Mouse (Mus musculus) myocyte (in vitro differentiated cells): ENCODE measurements at regions not wholly inside any gene's neighbourhood (a gene's known extent, or its start where the extent isn't known, plus 50 kb on each side); places are given as distances from the start of the nearest gene placed in this dataset.

Experiments used
- E2F4 ChIP-seq: IDR thresholded peaks from one replicate; pipeline ENCODE4 v1.6.1; 2011; ENCODE audit warnings: mild to moderate bottlenecking, control low read depth, moderate library complexity; ENCODE audit not compliant: insufficient read depth
- MAX ChIP-seq: IDR thresholded peaks from one replicate; pipeline ENCODE4 v1.6.1; 2011; ENCODE audit warnings: low read depth, mild to moderate bottlenecking, control low read depth
- MYOD1 ChIP-seq, 3 experiments: IDR thresholded peaks; one replicate each; pipeline ENCODE4 v1.6.1; 2011; ENCODE audit warnings: control low read depth in 2 of 3, low read depth in 2 of 3, mild to moderate bottlenecking in 2 of 3, moderate library complexity in 1 of 3; ENCODE audit not compliant: insufficient read length in 2 of 3, control insufficient read depth in 1 of 3
- MYOG ChIP-seq, 3 experiments: IDR thresholded peaks; one replicate each; pipeline ENCODE4 v1.6.1; 2011; ENCODE audit warnings: control low read depth in 2 of 3, low read depth in 2 of 3, mild to moderate bottlenecking in 2 of 3; ENCODE audit not compliant: insufficient read length in 2 of 3, control insufficient read depth in 1 of 3, insufficient read depth in 1 of 3
- POLR2A ChIP-seq: IDR thresholded peaks from one replicate; pipeline ENCODE4 v1.6.1; 2011; ENCODE audit warnings: low read depth, mild to moderate bottlenecking, control low read depth, moderate library complexity; ENCODE audit not compliant: insufficient read length
- POLR2AphosphoS2 ChIP-seq: IDR thresholded peaks from one replicate; pipeline ENCODE4 v1.6.1; 2011; ENCODE audit warnings: low read depth, control low read depth; ENCODE audit not compliant: insufficient read length
- SRF ChIP-seq: IDR thresholded peaks from one replicate; pipeline ENCODE4 v1.6.1; 2011; ENCODE audit warnings: low read depth; ENCODE audit not compliant: control insufficient read depth, insufficient read length
- USF1 ChIP-seq: IDR thresholded peaks from one replicate; pipeline ENCODE4 v1.6.1; 2011; ENCODE audit warnings: low read depth, mild to moderate bottlenecking, control low read depth, moderate library complexity

DNA sequence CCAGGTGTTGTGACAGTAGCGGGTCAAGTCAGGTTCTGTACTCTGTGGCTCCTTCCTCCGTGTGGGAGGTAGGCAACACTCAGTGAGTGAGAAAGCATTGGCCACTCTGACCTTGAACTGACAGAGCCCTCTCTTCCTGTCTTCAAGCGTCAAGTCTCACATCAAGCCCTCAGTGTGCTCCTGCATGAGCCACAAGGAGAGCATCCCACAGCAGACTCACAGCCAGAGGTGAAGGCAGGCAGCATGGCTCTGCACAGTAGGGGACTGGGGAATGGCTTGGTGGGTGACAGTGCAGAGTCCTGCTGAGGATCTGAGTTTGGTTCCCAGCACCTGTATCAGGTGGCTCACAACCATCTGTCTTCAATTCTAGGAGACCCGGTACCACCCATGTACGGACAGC is 226.4 kb upstream of the 3110018I06Rik start:
- TF ChIP-seq MYOG (IDR thresholded peaks at IDR 0.05; ENCODE audit: control insufficient read depth in 1 of 3, insufficient read depth in 1 of 3, insufficient read length in 2 of 3, low read depth in 2 of 3), result no peak
- TF ChIP-seq MYOD1 (IDR thresholded peaks at IDR 0.05; ENCODE audit: control insufficient read depth in 1 of 3, insufficient read length in 2 of 3, low read depth in 2 of 3), result no peak
- no peak for TF ChIP-seq POLR2A
- TF ChIP-seq MAX, result no peak
- no peak for TF ChIP-seq USF1
- no peak for TF ChIP-seq POLR2AphosphoS2
- no peak for TF ChIP-seq E2F4
- no peak for TF ChIP-seq SRF
